Mouse (Mus musculus): Measurements from ENCODE around the gene F830045P16Rik.

Gene F830045P16Rik

DNA sequence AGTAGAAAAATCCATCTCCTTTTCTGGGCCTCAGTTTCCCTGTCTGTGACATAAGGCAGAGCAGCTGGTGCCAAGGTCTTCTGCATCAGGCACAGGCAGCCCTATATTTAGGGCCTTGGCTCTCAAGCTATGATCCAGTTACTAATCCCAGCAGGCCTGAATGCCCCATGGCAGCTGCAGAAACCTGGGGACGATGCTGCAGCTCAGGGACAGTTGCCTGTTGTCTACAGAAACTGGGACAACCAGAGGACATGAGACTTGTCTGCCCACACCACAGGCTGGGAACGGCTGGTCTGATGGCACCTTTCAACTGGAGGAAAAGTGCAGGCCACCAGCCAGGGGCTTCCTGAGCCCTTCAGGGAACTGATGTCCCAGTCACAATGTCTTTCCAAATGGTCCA is at the start of gene F830045P16Rik:
Gene F830045P16Rik, minus strand, starts transcription at position 226 of the 400 bp plus-strand sequence.
- DNase-seq (ENCODE audit: low spot score): no peak

DNA sequence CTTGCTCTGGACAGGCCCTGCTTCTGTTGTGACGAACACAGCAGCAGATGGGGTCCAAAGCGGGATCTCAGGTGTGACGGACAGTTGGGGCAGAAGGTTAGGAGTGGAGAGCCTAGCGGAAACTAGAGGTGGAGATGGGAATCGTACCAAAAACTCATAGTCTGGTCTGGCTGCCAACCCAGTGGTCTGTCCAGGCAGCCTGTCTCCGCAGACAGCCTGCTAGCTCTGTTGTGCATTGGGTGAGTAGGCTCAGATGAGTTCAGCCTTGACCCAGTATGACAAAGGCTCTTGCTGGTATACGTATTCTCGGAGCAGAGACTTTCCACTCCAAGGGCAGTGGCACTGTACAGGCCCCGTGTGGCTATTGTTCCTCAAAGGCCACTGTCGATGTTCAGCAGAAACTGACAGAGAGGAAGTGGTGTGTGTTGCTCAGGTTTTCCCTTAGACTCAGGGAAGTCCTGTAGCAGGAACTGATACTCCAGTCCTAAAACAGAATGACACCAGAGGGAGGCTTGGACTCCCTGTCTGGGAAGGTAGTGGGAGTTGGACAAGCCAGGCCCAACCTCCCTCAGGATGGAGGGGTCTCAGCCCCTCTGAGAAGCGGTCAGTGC is 49.6 kb upstream of the F830045P16Rik start:
- DNase-seq (ENCODE audit: low spot score): no peak

DNA sequence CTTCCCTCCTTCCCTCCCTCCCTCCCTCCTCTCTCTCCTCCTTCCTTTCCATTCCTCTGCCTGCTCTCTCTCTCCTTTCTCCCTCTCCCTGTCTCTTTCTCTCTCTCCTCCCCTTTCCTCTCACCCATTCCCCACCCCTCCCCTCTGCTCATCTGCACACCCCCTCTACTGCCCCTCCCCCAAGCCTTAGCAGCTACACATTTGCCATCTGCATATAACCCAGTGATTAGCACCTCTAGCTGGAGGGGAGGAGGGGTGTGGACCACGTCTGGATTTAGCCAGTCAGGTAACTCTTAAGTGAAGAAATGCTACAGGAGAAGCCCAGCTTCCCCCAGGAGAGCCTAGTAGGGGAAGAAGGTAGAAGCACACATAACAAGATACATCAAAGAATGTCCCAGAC is 48.5 kb upstream of the F830045P16Rik start:
- DNase-seq (ENCODE audit: low spot score): no peak

DNA sequence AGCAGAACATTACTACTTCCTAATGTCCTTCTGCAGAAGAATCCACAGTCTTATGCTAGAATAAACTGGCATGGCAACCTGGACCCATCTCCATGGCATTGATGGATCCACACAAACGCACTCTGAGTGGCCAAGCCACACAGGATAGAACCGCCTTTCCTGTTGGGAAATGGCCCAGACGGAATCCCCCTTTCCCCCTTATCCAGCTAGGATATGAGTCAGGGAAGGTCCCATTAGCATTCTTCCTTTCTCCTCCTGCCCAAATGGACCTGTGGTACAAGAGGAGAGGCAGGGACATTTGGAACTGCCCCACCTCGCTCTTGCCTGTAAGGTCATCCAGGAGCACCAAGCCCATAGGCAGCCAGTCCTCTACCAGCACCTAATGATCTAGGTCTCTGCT is 45.9 kb upstream of the F830045P16Rik start:
- DNase-seq (ENCODE audit: low spot score): no peak

DNA sequence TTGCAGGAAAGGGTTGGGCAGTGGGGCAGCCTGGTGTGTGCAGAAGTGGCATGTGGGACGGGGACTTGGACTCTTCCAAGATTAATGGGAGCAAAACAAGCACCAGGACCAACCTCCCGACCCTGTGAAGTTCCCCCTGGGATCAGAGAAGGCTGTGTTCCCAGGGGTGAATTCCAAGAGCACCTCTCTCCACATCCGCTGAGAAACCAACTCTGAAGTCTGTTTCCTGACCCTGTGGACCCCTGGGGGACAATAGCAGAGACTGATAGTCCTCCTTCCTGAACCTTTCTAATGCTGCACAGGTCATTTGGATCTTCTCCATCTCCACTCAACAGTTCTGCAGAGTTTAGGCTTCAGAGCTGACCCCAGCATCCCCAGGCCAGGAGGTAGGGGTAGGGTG is 45.4 kb upstream of the F830045P16Rik start:
- DNase-seq (ENCODE audit: low spot score): no peak

DNA sequence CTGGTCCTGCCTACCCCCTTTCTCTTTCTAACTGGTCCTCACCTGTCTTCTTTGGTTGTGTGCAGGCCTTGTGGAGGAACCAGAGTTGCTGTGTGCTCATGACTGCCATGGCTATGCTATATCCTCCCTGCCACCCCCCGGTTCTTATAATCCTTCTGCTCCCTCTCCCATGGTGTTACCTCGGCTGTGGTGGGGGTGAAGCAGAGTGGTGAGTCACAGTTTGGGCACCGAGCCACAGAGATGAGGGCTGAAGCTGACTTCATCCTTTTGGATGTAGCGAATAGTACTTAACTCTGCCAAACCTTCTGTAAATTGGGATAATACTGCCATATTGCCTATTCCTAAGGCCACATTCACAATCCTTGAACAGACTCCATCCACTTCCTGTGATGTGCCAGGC is 44.3 kb upstream of the F830045P16Rik start:
- no peak for DNase-seq (ENCODE audit: low spot score)

DNA sequence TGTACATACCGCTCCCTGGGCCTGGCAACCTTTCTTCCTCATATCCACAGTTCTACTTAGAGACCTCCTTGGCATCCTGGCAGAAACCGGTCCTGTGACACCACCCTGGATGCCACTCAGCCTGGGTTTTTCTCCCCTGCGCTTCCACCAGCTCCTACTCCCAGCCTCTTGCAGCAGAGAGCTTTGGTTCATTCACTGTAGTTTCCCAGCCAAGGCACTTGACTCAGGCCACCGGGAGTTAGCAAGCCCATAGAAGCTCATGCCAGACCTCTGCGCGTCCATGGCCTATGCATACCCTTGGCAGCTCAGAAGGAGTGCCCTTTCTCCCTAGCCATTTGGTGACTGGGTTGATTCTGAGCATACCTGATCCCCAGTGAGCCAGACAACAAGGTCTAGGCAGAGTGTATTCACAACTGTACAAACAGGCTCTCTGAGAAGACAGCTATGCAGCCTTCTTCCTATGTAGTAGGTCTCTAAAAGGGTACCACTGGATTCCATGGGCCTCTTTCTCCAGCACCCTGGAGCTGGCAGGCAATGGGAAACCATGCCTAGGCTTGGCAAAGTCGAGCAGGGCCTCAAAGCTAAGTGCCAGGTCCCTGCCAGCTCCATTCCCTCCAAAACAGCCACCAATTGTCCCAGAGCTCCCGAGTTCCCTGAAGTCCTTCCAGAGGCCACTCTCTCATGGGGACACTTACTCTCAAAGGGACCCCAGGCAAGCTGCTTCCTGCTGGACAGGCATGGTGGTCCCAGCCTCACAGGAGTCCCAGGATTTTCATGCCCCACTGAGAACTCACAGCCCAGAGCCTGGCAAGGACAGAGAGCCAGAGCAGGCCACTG is 40.4 kb upstream of the F830045P16Rik start:
- no peak for DNase-seq (ENCODE audit: low spot score)

DNA sequence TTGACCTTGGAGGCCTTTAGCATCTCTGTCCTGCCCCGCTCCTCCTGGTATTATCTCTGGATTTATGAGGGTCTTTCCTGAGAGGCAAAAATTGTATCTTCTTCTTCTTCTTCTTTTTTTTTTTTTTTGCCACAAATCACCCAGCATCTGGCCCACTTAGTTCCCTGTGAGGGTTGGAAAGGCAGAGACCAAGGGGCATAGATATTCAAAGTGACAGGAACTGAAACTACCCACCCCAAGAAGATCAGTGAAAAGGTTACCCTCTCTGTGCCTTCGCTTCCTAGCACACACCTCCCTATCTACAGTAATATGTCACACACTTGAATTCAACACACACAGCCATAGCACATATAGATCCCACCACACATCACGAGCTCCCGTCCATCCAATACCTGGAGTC is 38.7 kb upstream of the F830045P16Rik start:
- DNase-seq (ENCODE audit: low spot score): no peak

DNA sequence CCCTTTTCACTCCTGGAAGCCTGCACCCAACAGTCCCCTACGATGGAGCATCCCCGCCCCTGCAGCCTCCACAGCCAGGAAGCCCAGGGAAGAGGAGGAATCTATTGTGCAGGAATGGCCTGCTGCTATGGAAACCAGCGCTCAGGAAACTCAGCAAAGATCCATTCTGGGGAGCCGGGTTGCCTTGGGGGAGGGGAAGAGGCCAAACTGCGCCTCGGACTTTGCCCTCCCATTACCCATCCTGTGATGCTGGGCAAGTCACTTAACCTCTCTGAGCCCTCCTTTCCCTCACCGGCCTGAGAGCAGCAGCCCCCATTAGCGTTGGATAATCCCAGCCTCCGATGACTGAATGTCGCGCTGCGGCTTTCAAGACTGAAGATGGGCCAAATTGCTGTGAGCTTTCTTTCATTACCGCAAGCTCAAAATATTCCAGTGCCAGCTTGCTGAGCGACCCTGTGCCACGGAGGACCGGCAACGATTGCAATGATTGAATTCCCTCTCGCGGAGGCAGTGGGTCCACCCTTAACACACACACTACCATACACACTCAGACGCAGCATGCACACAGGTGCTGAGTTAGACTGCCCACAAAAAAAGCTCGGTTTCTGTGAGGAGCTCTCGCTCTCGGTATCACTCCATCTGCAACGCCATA is 38.1 kb upstream of the F830045P16Rik start:
- no peak for DNase-seq (ENCODE audit: low spot score)

DNA sequence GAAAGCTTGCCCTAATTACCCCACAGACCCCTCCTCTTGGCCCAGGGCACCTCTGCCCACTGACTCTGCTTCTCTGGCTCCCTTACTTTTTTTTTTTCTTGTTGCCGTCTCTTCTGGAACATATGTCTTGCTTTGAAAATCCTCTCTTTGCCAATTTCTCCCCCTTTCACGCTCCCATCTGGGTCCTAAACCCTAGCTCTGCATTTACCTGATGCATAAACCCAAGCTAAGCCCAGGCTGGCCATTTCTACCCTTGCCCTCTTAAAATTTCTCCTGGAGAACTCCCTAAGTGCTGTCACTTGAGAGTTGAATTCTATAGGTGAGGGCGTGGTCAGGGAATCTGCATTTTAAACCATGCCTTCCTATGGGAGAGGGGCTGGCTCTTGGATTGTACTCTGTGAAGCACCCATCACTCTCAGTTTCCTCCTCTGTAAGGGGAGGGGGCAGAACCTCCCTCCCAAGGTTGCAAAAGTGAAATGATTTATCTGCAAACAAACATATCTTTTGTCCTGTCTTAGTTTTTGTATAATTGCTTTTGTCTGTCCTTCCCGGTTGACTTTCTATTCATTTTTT is 37.4 kb upstream of the F830045P16Rik start:
- no peak for DNase-seq (ENCODE audit: low spot score)

DNA sequence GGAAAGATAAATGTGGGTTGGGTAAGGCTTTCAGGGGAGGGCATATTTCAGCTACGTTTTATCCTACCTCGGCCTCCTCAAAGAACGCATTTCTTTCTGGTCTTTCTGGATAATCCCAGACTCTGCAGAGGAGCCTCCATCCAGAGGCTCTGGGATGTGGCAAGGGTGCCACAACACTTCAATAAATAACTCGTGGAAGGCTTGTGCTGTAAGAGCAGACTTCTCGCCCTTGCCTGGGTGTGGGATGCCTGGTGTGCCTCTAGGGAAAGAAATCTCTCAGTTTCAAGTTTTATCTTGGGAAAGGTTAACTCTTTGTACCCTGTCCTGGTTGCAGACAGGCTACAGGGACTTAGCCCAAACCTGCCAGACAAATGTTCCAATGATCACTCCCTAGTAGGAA is 33.2 kb upstream of the F830045P16Rik start:
- DNase-seq (ENCODE audit: low spot score): no peak

DNA sequence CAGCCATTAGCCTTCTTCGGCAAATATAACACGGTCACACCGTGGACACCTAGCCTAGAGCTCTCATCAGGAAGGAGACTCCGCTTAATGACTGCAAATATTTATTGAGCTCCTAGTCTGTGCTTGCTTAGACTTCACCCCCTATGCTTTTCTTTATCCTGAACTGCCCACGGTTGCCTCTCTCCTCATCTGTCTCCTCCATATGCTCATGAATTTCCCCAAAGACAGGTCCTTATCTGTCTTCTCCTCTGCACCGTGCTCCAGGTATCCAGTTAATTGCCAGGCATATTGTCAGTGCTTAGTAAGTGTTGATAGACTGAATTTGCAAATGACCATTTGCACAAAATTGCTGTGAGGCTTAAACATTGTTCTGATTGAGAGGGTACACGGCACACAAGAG is 32.7 kb upstream of the F830045P16Rik start:
- no peak for DNase-seq (ENCODE audit: low spot score)

DNA sequence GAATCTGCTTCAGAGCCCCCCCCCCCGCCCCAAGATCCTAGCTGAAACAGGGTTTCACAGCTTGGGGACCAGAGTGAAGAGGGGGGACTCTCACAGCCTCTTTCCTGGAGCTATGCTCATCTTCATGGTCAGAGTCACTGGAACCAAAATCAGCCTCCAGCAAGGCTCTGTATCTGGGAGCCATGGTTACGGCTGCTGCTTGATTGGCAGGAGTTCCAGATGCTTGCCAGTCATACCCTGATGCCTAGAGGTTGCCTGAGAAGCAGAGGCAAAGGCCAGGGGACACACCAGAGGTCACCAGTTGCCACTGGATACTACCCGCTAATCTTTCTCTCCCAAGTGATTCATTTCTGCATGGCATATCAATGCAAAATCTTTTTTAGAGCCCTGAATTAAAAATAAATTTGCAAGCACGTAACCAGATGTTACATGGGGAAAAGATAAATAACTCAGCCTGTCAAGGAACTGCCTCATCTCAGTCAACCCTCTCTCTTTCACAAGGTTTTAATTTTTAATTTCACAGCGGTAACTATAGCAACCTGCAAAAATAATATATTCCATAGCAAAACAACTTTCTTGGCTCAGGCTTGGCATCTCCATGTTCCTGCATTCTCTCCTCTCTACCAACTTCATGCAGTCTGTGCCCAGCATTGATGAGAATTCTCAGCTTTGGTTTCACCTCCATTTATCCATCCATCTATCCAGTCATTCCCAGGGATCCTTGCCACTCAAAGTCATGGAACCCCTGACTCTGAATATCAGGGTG is 27.7 kb upstream of the F830045P16Rik start:
- DNase-seq (ENCODE audit: low spot score): no peak

DNA sequence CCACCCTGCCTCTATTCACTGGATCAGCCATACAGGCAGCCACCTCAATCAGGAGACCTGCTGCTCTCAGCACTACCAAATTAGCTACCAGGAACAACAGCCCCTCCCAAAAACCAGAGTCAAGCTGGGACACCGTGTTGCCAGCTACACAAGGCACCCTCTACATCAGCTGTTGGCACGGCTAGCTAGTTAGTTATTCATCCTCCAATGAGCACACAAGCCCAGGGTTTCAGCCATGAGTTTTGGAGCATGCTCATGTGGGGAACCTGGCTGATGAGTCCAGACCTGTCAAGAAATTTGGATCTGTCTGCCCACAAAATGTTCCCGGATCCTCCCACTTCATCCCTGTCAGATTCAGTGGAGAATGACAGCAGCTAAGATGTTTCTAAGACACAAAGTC is 25.4 kb upstream of the F830045P16Rik start:
- DNase-seq (ENCODE audit: low spot score): no peak

DNA sequence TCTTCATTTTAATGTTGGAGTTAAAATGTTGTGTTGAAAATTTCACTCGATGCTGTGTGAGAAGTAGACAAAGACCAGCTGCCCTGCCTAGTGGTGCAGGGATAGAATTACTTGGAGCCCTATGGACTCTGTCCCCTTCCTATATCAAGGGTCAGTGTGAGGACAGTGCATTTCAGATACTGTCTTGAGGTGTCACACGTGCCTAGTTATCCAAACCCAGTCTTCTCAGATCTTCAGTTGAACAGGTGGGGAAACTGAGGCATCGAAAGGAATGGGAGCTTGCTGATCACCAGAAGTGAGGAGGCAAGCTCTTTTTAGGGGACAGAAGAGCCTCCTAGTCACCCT is 22.4 kb upstream of the F830045P16Rik start:
- DNase-seq (ENCODE audit: low spot score): no peak

DNA sequence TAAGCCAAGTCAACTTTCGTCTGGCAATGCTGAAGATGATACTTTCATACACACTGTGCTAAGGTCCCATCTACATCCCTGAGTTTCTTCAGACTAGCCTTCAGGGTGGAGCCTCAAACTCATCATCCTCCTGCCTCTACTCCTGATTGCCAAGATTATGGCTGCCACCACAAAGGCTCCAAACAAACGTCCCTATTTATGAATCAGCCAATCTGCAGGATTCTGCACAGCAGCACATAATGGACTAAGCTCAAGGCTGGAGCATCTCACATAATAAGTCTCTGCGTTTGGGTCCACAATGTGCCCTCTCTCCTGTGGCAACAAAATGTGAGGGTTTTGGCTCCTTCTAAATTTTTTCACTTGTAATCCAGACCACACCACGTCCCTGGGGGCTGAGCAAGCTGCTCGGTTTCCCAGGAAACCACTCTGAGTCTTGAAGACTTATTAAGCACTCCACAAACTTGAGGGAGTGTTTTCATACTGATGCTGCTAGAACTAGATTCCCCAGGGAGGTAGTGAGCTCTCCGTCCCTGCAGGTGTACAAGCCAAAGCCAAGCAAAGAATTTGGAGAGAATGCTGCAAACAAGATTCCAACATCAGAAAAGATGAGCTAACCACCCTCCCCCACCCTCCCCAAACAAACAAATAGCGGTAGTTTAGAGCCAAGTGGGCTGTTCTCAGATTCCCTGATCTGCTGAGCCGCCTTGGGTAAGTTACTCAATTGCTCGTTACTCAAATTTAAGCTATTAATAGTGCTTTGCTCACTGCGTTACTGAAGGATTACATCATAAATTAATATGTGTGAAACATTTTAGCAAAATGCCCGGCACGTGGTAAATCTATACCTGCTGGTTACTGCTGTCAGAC is 21.8 kb upstream of the F830045P16Rik start:
- no peak for DNase-seq (ENCODE audit: low spot score)

DNA sequence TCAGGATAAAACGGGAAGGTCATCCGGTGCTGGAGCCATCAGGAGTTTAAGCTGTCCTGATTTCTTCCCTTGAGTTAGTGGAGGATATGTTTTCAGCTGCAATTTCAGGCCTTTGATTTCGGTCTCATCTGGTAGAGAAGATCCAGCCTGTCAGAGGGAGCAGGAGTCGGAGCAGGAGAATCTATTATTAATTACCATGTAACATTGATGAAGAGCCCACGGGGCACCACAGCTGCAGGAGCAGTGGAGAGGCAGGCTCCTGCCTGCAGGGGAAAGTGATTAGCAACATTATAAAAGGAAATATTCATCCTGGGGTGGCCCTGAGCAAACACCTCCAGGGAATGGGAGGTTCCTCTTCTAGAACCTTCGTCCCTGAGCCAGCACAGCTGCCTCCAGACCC is 19.7 kb upstream of the F830045P16Rik start:
- no peak for DNase-seq (ENCODE audit: low spot score)

DNA sequence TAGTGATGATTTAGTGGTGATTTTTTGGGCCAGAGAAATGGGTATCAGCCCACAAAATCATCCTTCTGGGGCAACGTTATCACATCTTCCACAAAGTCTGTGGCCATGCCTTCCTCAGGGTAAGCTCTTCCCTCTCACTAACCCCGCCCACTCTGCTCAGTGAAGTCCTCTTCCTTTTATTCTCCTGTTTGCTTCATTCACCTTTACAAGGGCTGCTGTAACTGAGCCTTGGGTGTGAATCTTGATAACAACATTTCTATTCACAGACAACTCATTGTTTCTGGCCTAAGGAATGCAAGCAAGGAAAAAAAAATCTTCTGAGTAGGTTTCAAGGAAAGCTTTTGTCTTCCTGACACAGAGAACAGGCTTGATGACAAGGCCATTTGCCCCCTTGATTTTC is 14.4 kb upstream of the F830045P16Rik start:
- no peak for DNase-seq (ENCODE audit: low spot score)

DNA sequence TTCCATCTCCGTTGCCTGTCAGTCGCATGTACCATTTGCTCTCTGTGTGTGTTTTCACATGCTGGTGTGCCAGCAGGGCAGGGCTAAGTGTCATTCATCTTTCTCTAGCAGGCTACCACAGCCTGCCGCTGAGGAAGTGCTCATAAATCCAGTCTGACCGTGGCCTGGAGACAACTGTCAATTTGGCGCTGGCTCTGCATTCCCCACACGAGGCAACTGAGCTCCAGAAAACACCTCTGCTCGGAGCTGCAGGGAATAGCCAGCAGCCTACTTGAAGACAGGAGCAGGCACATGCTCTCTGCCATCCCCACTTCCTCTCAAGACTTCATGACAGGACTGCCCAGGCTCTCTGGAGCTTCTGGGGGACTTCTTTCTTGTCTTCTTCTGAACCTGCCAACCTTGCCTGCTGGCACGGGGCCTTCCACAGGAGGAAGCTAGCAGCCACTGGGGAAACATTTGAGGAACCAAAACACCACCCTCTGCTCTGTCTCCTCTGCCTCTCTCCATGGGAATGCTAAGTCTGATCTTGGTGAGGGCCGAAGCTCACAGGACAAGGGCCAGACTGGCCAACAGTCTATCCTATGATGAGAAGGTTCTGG is 13.2 kb upstream of the F830045P16Rik start:
- DNase-seq (ENCODE audit: low spot score): no peak

DNA sequence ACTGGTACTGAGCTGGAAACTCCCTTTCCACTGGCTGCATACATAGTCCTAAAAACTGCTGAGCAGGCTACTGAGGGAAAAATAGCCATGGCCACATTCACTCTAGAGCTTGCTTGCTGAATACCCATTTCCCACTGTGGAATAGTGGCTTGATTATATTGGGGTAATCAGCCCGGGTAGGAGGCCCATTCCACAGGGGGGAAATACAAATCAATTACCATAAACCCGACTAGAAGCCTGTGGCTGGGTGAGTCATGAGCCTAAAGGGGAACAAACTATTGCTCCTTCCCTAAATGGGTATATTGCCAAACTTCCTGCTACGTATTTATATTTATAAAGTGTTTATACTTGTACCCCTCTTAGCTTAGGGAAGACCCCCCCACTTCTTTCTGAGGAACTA is 10.4 kb upstream of the F830045P16Rik start:
- no peak for DNase-seq (ENCODE audit: low spot score)

DNA sequence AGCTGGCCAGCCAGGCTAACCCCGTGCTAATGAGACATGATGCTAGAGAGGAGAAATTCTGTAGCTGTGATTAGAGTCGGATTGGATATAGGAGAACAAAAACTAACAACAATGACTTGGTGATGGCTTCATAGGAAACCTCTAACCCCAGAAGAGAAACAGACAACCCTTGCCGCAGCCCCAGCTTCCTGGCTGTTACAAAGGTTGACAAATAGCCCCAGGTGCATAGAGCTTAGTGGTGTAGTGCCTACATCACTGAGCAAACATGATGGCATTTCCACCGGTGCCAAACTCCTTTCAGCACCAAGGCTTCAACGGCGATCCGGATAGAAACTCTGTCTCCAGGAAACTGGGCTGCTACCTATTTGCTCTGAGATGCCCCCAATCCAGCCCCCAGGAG is 9.2 kb upstream of the F830045P16Rik start:
- no peak for DNase-seq (ENCODE audit: low spot score)
